Mouse (Mus musculus): ENCODE results near the gene Wee2.
A peak's percentile ranks its signal among the peaks of the same experiment; 100 is the strongest.

Gene Wee2

DNA sequence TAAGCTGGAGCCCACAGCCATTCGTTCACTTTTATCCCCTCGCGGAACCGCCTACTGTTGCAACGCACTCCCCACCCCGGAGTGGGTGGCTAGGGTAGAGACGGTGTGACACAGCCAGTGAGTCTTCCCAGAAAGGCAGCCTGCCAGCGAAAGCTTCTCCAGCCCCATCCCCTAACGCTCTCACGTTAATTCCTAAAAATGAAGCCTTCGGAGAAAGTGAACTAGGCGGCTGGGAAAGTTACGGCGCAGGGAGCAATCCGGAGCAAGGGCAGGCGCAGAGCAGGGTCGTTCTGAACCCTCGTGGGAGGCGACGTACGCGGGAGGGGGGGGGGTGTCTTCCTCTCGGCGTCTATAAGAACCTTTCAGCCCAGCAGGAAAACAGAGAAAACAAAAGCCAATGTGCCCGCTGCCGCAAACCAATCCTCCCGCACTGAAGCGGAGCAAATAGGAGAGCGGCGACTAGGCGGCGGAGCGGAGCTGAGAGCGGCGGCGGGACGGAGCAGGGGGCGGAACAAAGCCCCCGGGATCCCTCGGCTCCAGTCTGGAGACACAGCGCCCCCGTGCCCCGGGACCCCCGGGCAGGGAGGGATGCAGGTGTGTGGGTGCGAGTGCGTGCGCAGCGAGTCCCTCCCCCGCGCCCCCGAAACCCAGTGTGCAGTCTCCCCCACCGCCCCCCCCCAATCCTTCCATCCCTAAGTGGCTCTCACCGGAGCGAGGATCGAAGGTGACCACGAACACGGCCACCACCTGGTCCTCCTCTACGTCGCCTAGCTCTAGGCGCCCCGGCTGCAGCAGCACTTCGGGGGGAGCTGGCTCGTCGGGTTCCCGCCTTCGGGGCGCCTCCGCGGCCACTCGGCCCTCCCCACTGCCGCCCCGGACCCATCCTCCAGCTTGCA lies 3.5 kb upstream of the Wee2 start:
- peak; percentile 70 to 79 for DNase-seq (ENCODE audit: low spot score in 2 of 2)

DNA sequence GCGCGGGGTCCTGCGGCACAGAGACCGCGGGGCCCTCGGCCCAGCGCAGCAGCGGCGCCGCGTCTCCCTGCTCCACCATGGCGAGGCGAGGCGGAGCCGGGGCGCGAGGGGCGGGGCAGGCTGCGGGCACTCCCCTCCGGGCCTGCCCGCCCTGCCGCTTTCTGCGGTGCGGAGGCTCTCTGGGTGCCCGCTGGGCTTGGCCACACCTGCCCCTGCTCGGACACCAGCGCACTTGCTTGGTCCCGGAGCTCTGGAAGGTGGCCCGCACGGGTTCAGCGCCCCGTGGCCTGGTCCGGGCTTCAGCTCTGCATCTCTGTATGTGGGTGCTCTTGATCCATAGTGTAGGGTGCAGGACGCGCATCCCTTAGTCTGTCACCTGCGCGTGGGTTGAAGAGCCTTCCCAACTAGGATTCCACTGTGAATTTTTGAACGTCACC lies 2.8 kb upstream of the Wee2 start, which contains the start of gene E330009J07Rik:
TSS of gene E330009J07Rik (minus strand) at position 89 of the 437 bp plus-strand sequence.
- DNase-seq (ENCODE audit: low spot score in 2 of 2) = peak; percentile 81 to 85

DNA sequence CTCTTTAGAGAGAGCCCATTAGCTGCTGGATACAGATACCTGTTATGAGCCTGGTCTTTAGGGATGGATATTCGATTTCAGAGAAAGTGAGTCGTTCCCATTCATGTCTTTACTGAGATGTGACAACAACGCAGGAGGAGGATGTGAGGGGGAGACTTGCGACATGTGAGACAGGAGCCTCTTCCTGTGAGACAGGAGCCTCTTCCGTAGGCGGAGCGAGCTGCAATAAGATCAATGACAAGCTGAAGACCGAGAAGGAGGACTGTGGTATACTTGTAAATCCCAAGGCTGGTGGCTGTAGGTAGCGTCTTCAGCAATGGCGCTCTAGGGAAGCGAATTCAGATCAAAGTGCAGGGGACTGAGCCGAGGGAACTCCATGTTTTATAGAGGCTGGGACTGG lies 843 bp downstream of the Wee2 start:
- no peak for DNase-seq (ENCODE audit: low spot score in 2 of 2)

DNA sequence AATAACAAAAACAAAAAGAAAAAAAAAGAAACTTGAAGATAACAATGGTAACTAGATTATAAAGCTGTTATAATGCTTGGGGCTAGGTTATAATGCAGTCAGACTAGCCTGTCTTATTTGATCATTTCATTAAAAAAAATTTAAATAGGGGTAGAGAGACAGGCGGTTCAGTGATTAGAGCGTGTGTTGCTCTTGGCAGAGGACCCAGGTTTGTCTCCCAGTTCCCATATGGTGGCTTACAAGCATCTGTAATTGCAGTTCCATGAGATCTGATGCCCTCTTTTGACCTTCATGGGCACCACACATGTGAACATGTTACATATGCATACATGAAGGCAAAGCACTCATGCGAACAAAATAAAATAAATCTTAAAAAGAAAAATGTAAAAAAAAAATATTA lies 2.4 kb downstream of the Wee2 start:
- DNase-seq (ENCODE audit: low spot score in 2 of 2) = no peak

DNA sequence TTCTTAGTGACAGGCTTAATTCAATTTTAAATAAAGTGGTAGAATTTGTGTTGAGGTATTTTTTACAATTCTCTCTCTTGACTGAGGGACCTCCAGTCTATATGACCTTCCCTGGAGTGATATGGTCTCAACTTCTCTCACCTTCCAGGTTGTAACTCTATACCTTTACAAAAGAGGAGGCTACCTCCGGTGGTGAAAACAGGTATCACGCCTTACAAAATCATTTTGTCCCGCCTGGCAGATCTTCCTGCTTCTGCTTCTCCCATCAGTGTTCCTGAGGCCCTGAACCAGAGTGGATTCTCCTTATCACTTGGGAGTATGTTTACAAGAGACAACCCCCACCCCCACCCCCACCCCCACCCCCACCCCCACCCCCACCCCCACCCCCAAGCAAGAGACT lies 2.9 kb downstream of the Wee2 start:
- DNase-seq (ENCODE audit: low spot score in 2 of 2) = no peak

DNA sequence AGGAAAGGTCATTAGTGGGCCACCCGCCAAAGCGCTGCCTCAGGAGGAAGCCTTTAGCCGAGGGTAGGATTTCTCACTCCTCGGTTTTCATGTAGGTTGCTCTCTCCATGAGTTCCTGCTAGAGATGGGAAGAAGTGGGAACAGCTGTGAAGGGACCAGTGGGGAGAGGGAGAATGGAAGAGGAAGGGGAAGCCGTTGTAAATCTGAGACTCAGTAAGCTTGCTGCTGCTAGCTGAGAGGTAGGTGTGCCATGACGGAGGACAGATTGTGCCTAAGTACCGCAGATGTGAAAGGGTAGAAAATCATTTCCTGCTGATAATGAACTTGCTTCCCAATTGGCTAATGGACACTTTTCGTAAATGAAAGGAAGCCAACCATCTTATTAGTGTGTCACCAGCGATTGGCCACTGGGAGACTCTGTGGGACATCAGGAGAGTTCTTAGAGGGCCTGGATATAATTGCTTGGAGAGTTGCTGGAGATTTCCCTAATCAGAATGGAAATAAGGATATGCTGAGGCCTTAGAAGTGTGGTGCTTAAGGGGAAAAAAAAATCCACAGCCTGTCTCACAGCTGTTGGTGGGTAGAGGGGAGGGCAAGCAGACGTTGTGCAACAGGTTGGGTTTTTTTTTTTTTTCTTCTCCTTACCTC lies 4.5 kb downstream of the Wee2 start:
- no peak for DNase-seq (ENCODE audit: low spot score in 2 of 2)

DNA sequence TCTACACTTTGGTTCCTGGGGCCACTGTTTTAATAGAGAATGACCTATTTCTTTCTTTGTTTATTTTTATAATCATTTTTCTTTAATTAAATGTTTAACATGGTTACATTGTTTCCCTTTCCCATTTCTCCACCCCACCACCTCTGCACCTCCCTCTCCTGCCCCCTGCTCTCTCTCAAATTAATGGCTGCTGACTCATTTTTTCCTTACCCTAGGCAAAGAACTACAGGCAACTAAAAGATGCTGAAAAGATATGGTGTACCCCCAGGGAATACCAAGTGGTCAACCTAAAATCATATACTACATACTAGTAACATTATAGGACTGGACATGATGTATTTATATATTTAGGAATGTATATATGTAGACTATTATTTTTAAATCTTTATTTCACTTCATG lies 9.7 kb downstream of the Wee2 start:
- no peak for DNase-seq (ENCODE audit: low spot score in 2 of 2)

DNA sequence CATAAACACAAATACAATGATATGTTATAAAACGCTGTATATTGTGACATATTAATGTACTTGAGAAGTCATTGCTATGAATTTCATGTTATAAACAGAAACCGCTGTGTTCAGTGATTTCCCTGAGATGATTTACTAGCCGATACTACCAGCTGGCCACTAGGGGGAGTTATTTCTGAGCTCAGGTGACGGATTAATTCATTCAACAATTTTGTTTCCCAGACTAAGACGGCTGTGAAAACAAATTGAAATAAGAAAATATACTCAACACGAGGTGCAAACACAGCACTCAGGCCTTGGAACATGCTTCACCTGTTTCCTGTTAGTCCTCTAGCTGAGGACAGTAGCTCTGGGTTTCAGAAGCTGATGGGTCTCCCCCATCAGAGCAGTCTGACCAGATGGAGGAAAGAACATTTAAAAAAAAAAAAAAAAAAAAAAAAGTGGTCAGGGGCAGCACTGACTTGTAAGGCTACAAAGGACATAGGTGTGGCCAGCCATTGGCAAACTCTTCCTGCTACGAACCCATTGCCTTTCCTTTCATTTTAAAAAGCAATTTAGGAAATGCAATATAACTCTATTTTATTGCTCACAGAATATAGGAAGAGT lies 15.7 kb downstream of the Wee2 start:
- no peak for DNase-seq (ENCODE audit: low spot score in 2 of 2)

DNA sequence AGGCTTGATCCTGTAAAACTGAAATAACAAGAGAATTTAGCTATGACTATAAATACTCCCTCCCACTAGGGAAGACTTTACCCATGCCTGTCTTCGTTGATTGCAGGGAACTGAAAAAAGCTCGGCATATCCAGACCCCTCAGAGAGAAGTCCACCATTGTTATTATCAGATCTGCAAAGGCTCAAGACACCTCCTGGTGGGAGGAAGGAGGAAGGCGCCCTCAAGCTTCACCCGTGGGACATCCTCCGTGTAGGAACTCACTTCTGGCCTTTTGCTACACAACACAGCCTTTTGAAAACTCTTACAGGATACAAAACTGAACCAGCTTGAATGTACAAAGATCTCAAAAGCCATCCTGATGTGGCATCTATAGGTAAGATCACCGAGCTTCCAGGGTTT lies 26.8 kb downstream of the Wee2 start:
- no peak for DNase-seq (ENCODE audit: low spot score in 2 of 2)

DNA sequence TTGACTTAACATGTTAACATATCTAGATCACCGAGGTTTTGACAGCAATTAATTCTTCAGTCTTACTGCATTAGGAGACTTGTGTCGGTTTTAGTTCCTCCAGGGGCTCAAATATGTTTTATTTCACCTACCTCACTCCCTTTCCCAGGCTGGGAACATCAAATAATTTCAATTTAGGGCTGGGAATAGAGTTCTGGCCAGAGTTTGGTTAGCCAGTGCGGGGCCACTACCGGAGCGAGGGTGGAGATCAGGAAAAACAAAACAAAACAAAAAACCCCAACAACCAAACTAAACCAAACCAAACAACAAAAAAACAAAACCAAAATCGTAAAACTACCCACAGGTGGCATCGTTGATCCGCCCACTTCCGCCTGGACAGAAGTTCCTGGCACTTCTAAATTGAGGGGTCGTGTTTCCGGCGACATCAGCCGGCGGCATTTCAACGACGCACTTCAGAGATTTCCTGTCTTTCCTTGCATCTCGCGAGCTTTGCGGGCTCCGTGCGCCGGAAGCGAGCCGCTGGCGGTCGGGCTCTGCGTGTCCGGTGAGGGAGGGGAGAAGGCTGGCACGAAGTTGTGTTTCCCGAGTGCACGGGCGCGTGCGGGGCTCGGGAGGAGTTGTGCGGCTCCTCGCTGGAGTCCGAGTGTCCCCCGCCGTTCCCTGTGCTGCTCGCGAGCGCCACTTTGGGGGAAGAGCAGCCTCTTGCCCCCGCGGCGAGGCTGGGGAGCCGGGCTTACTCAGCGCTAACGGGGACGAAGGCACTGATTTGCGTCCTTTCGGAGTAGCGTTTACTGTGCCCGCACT lies 32.2 kb downstream of the Wee2 start, which contains the start of gene Ssbp1:
TSS of gene Ssbp1 (plus strand) at position 437 of the 804 bp plus-strand sequence.
- peak; percentile 91 to 93 for DNase-seq (ENCODE audit: low spot score in 2 of 2)

DNA sequence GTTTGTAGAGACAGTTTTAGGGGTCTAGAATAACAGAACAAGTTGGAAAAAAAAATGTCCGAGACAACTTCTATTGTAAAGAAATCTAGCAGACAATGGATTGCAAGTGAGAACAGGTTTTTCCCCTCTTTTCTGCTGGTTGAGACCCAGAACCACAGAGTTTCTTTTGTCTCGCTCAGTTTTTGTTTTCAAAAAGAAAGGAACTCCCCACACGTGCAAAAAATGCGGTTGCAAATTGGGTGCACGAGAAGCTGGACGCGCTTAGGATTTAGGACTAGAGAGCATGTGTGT lies 32.8 kb downstream of the Wee2 start:
- DNase-seq (ENCODE audit: low spot score in 2 of 2) = no peak

DNA sequence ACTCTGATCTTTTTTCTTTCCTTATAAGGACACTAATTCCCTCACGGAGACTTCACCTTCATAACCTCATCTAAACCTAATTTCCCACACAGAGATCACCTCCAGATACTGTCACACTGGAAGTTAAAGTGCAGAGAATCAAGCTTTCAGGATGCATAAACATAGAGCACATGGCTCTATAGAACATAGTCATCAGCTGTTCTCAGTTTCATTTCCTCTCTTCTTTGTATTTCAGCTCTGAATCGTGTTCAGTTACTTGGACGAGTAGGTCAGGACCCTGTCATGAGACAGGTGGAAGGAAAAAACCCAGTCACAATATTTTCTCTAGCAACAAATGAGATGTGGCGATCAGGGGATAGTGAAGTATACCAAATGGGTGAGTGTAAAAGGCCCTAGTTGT lies 37.2 kb downstream of the Wee2 start:
- no peak for DNase-seq (ENCODE audit: low spot score in 2 of 2)

DNA sequence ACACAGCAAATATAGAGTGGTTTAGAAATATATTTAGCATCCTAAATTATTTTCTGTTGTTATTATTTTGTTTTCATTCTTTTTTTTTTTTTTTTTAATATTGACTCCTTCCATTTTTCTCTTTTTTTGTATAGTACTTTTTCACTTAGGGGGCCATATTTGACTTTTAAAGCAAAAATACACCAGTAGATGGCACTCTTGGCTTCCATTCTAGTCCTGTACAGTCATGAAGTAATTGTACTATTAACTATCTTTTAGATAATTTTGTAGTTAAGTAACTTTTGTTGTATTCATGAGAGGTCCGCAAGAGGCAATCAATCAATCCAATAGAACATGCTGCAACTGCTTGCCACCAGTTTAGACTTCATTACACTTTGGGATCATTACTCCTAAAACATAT lies 40.8 kb downstream of the Wee2 start:
- no peak for DNase-seq (ENCODE audit: low spot score in 2 of 2)

DNA sequence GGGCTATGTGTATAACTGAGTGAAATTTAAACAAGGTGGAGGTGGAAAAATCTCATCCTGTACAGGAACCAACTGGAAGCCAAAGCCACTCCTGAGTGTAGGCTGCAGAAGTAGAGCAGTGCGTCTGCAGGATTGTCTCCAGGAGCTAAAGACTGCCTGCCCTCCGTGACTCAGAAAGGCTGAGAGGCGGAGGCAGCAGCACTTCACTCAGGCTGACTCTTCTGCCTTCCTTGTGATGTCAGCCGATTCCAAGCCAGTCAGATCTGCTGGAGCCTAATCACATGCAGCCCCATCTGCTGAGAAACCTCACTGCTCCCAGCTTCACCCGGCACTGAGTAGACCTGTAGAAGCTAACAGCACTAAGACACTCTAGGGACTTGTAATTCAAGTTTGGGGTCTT lies 43.4 kb downstream of the Wee2 start:
- DNase-seq (ENCODE audit: low spot score in 2 of 2) = peak; percentile 3 to 12

DNA sequence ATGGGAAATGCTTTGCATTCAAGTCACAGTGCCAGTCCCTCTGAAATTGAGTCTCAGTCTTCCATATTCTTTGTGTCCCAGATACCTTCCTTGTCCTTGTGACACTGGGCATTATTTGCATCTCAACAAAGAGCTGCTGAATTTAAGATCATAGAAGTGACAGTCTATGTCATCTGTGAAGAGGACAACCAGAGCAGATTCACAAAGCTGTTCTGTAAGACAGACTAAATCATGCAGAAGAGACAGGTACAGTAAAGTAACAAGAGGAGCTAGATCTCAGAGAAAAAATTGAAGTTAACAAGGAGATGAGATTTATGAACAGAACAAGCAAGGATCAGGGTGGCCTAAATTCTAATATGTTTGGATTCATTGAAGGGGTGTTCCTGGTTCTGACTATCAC lies 52.0 kb downstream of the Wee2 start, which contains the start of gene Tas2r137:
TSS of gene Tas2r137 (plus strand) at position 301 of the 400 bp plus-strand sequence.
- DNase-seq (ENCODE audit: low spot score in 2 of 2) = no peak

DNA sequence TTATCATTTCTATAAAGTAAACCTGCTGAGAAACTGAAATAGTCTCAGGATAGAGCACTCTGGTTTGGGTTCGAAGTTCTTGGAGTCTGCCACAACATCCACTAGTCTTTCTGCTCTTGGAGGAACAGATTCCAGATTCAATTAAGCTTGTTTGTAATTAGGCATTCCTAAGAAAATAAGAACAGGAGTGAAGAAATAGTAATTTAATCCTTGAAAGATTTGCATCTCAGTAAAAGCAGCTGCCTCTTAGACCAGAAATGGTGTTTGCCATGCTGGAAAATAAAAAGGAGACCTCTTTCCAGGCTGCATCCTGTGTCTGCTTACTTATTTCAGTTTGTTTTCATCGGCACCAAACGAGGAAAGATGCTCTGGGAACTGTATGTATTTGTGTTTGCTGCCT lies 54.3 kb downstream of the Wee2 start, which contains the start of gene Tas2r108:
TSS of gene Tas2r108 (plus strand) at position 301 of the 400 bp plus-strand sequence.
- no peak for DNase-seq (ENCODE audit: low spot score in 2 of 2)

All from frontal cortex, postnatal 36 days (tissue).